Mouse (Mus musculus) lung, embryonic 14.5 days (tissue): ENCODE results near the gene Tmem94. TPM values are rescaled to one million over a fixed set of nuclear protein-coding genes. Genes with fewer than 3 reads are reported as not detected.

Experiments used
- ATAC-seq: fragments of 200-750 bp; cut with Nextera tagmentation; 2 replicates; pipeline ENCODE4 v1.8.0; 2017; ENCODE audit warnings: mild to moderate bottlenecking, moderate TSS enrichment, moderate library complexity; ENCODE audit not compliant: insufficient read depth
- DNase-seq: peaks from one replicate; pipeline ENCODE4 v3.0.0-alpha.2; 2015
- H3K27ac ChIP-seq: fragments of 300-500 bp; sonication (generic); 2 replicates; pipeline ENCODE4 v1.5.1; 2014; ENCODE audit warnings: low read depth, mild to moderate bottlenecking, moderate library complexity
- H3K27me3 ChIP-seq: fragments of 300-500 bp; sonication (generic); 2 replicates; pipeline ENCODE4 v1.6.1; 2014; ENCODE audit warnings: low read length, control low read depth; ENCODE audit not compliant: insufficient read depth
- H3K36me3 ChIP-seq: fragments of 300-500 bp; sonication (generic); 2 replicates; pipeline ENCODE4 v1.6.1; 2014; ENCODE audit warnings: control low read depth; ENCODE audit not compliant: insufficient read depth
- H3K4me1 ChIP-seq: fragments of 300-500 bp; sonication (generic); 2 replicates; pipeline ENCODE4 v1.6.1; 2014; ENCODE audit warnings: antibody characterized with exemption, control low read depth; ENCODE audit not compliant: insufficient read depth
- H3K4me2 ChIP-seq: fragments of 300-500 bp; sonication (generic); 2 replicates; pipeline ENCODE4 v1.6.1; 2014; ENCODE audit warnings: mild to moderate bottlenecking
- H3K4me3 ChIP-seq: fragments of 300-500 bp; sonication (generic); 2 replicates; pipeline ENCODE4 v1.5.1; 2014; ENCODE audit warnings: low read depth, low read length
- H3K9ac ChIP-seq: fragments of 300-500 bp; sonication (generic); 2 replicates; pipeline ENCODE4 v1.6.1; 2014
- H3K9me3 ChIP-seq: fragments of 300-500 bp; sonication (generic); 2 replicates; pipeline ENCODE4 v1.6.1; 2016; ENCODE audit warnings: low read depth, low read length, control low read depth
- CTCF ChIP-seq: IDR thresholded peaks from 2 replicates; pipeline ENCODE4 v1.5.1; 2016; ENCODE audit warnings: antibody characterized with exemption, low read depth
- WGBS: fragments of 180-500 bp; shearing (Covaris S2); extraction: QIAGEN DNeasy Blood & Tissue Kit; methylation state at CpG from one replicate; pipeline ENCODE4 v1.1.7; 2014; 5-methylcytosine and 5-hydroxymethylcytosine counted together
- polyA plus RNA-seq: library from polyadenylated mRNA; unstranded; fragments of >200 nt; fragmentation: Nextera tagmentation; extraction: Ambion mirVana; gene quantifications from 2 replicates; pipeline ENCODE4 v1.2.1, GENCODE M21; 2014

Gene Tmem94
- polyA plus RNA-seq, 1 experiment from 2014 or later: 20.9 TPM

DNA sequence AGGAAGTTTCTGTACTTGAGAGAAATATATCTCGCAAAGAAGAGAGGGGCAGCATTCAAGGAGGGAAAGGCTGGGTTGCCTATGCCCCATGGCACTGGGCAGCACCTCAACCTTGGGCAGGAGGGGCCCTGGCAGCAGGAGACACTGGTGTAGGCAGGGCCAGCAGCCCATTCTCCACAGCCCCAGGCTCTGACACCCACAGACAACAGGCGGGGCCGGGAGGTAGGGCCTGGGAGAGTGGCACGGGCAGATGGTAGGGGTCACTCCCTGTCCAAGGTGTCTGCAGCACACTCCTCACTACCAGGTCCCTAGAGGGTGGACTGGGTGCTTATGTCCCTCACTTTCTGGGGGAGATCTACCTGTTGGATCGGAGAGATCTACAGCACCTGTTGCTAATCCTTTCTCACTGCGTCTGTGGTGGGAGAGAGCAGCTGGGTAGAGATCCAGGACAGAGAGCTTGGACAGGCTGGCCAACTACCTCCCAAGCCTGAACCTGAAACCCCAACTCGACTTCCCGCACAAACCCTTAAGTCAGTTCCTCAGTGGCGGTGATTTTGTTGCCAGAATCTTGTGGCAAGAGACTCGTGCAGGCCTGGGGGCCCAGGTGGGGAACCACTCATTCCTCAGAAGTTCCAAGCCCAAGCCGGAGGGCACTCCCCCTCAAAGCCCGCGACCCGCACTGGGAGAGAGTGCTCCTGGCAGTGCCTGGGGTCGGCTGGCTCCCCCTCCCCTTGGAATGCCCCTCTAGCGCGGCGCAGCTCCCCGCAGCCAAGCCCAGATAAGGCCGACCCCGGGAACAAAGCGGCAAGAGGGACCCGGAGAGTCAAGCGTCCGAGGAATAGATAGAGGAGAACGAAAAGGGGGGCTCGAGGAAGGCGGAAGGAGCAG, 47.5 kb downstream of the Tmem94 start:
- Histone ChIP-seq H3K4me2 (peak overlapping the region; percentile 95), H3K27ac (peak overlapping the region; percentile 87), H3K36me3 (peaks cover 25% of the 10 kb centered on the region), H3K9me3 (no peaks in the 10 kb centered on the region), H3K9ac (peak overlapping the region; percentile 86), H3K4me3 (peak overlapping the region; percentile 86), H3K27me3 (no peaks in the 10 kb centered on the region), H3K4me1 (peaks cover 38% of the 10 kb centered on the region)
- peak; percentile 8; the same call in 1 of the 2 replicates for ATAC-seq
- peak; percentile 49 for DNase-seq
- no peak for TF ChIP-seq CTCF
- 4% methylated on average over 28 of the region's 28 CpGs for WGBS

DNA sequence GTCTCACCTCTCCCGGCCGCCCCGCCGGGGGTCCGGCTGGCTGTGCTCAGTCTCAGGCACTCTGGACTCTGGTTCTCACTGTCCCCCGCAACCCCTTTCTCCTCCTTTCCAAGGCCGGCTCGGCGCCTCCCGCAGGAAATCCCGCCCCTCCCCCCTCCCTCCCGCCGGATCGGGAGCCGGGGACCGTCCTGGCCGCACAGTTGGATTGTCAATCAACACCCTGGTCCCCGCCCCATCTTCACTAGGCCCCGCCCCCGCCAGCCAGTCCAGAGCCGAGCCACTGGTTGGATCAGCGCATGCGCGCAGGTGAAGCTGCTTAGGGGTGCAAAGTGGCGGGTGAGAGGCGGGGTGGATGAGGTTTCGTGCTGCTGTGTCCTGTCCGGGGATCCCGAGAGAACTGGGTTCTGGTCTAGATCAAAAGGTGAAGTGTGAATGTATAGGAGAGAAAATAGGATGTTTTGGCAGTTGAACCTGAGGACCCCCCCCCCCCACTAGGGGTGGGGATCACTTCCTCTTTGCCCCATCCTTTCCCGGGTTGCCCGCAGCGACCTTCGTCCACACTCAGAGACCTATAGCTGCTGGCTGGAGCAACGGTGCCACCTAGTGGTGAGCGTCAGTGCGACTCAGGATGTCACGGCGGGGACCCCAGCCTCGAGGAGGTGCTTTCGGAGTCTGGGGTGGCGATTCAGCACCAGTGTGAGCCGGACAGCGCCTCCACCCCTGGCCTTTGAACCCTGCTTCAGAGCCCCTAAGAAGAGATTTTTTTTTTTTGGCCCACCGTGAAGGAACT, 48.5 kb downstream of the Tmem94 start, which contains the start of gene Caskin2:
TSS of gene Caskin2 (minus strand) at position 133 of the 790 bp plus-strand sequence.
- H3K27me3 ChIP-seq: no peaks in the 10 kb centered on the region
- peak within 1 kb of the TSS; percentile 86 for H3K9ac ChIP-seq
- peak; percentile 99 for TF ChIP-seq CTCF
- no peaks in the 10 kb centered on the region for H3K9me3 ChIP-seq
- peak within 1 kb of the TSS; percentile 87 for H3K27ac ChIP-seq
- H3K4me2 ChIP-seq: peak within 1 kb of the TSS; percentile 95
- H3K36me3 ChIP-seq: peaks cover 32% of the 10 kb centered on the region
- peaks cover 34% of the 10 kb centered on the region for H3K4me1 ChIP-seq
- peak; percentile 88 for ATAC-seq
- H3K4me3 ChIP-seq: peak within 1 kb of the TSS; percentile 86
- WGBS: under 1% methylated on average over 43 of the region's 44 CpGs
- peak; percentile 98 for DNase-seq

GRCm38 (mm10) chr11:115814605-115815450, 49.6 kb downstream of the Tmem94 start, which contains the start of gene Tsen54:
Gene Tsen54, plus strand, starts transcription at chr11:115814724.
- WGBS: under 1% methylated on average over 84 of the region's 84 CpGs
- Histone ChIP-seq H3K4me1 (peaks cover 24% of the 10 kb centered on the region), H3K9me3 (no peaks in the 10 kb centered on the region), H3K4me3 (peak within 1 kb of the TSS; percentile 86), H3K27me3 (no peaks in the 10 kb centered on the region), H3K9ac (peak within 1 kb of the TSS; percentile 79), H3K4me2 (peak within 1 kb of the TSS; percentile 95), H3K27ac (peak within 1 kb of the TSS; percentile 70), H3K36me3 (peaks cover 35% of the 10 kb centered on the region)
- peak; percentile 57 for ATAC-seq
- no peak for TF ChIP-seq CTCF
- peak; percentile 89 for DNase-seq

DNA sequence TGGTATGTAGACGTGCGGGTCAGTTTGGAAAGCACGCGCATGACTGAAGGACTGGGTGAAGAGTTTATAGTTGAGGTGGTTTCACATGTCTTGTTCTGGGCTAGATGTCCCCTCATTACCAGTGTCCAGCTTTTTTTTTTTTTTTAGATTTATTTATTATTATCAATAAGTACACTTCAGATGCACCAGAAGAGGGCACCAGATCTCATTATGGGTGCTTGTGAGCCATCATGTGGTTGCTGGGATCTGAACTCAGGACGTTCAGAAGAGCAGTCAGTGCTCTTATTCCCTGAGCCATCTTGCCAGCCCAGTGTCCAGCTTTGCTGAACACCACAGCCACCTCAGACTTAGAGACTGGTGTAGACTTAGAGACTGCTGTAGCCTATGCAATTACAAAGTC, 52.1 kb downstream of the Tmem94 start:
- H3K4me2 ChIP-seq: no peak overlapping the region
- ATAC-seq (no peak), DNase-seq (no peak)
- peaks cover 2% of the 10 kb centered on the region; the same call in 1 of the 2 replicates for H3K4me1 ChIP-seq
- H3K9ac ChIP-seq: no peak overlapping the region
- no peaks in the 10 kb centered on the region for H3K27me3 ChIP-seq
- no peak overlapping the region for H3K4me3 ChIP-seq
- no peak overlapping the region for H3K27ac ChIP-seq
- peak; percentile 20; the same call in 1 of the 2 replicates for TF ChIP-seq CTCF
- WGBS: 82% methylated on average over 5 of the region's 5 CpGs
- no peaks in the 10 kb centered on the region for H3K9me3 ChIP-seq
- H3K36me3 ChIP-seq: peaks cover 45% of the 10 kb centered on the region

- TF ChIP-seq CTCF: no peak
- H3K4me1 ChIP-seq: peaks cover 2% of the 10 kb centered on the region; the same call in 1 of the 2 replicates
- no peak overlapping the region for H3K4me3 ChIP-seq
- WGBS: 84% methylated on average over 16 of the region's 16 CpGs
- H3K27ac ChIP-seq: no peak overlapping the region
- no peak for ATAC-seq
- no peak overlapping the region for H3K4me2 ChIP-seq
- H3K9me3 ChIP-seq: no peaks in the 10 kb centered on the region
- peaks cover 51% of the 10 kb centered on the region for H3K36me3 ChIP-seq
- DNase-seq: no peak
- 0 out of 2 replicates have a peak, but pooled peaks cover 7% of the 10 kb centered on the region for H3K27me3 ChIP-seq
- H3K9ac ChIP-seq: no peak overlapping the region
These were observed 54.8 kb downstream of the Tmem94 start for GRCm38 (mm10) chr11:115819915-115820623.

GRCm38 (mm10) chr11:115821001-115821400, 55.8 kb downstream of the Tmem94 start:
- no peak overlapping the region for H3K9ac ChIP-seq

More at GRCm38 (mm10) chr11:115821001-115821400, 55.8 kb downstream of the Tmem94 start:
- TF ChIP-seq CTCF: no peak
- H3K27ac ChIP-seq: no peak overlapping the region
- WGBS: 70% methylated on average over 4 of the region's 4 CpGs
- no peak overlapping the region for H3K4me3 ChIP-seq
- ATAC-seq (no peak), DNase-seq (no peak)
- H3K4me2 ChIP-seq: no peak overlapping the region
- no peaks in the 10 kb centered on the region for H3K9me3 ChIP-seq
- H3K36me3 ChIP-seq: peaks cover 51% of the 10 kb centered on the region
- peaks cover 2% of the 10 kb centered on the region; the same call in 1 of the 2 replicates for H3K4me1 ChIP-seq
- H3K27me3 ChIP-seq: peaks cover 7% of the 10 kb centered on the region; the same call in 1 of the 2 replicates
